Mouse (Mus musculus) neutrophil, adult 65 days (primary cell): Measurements from ENCODE around the gene Cyp2a12. TPM values are rescaled to one million over a fixed set of nuclear protein-coding genes. Genes with fewer than 3 reads are reported as not detected.

ENCODE experiments used
- total RNA-seq: library from RNA; stranded (reverse); gene quantifications from 2 replicates; pipeline ENCODE4 v1.2.4, GENCODE M21; 2023

The Cyp2a12 gene
- not detected in 2 replicates for total RNA-seq

GRCm38 (mm10) chr7:27028789-27029188 lies at the start of gene Cyp2a12:
TSS of gene Cyp2a12 (plus strand) at chr7:27029081.

Other genes with a start within 250 kb of the Cyp2a12 start
- gene Cyp2g1, start 220.2 kb upstream of the Cyp2a12 start, total RNA-seq, result not detected in 2 replicates
- gene Cyp2a5, start 193.8 kb upstream of the Cyp2a12 start, total RNA-seq, result not detected in 2 replicates
- gene Cyp2a22, start 89.7 kb upstream of the Cyp2a12 start, total RNA-seq, result not detected in 2 replicates
- gene Cyp2f2, start 90.8 kb downstream of the Cyp2a12 start, total RNA-seq, result not detected in 2 replicates
- not detected in 2 replicates for gene Cyp2t4, start 124.6 kb downstream of the Cyp2a12 start, total RNA-seq
- gene Egln2, start 137.7 kb downstream of the Cyp2a12 start, total RNA-seq, result 33.3 and 43.6 TPM in 2 replicates
- gene Rab4b, start 149.8 kb downstream of the Cyp2a12 start, total RNA-seq, result 114 TPM in 2 replicates
- gene Gm21983, start 152.0 kb downstream of the Cyp2a12 start, total RNA-seq, result not detected in 2 replicates
- not detected in 2 replicates for gene Mia, start 152.1 kb downstream of the Cyp2a12 start, total RNA-seq
- gene BC024978, start 166.7 kb downstream of the Cyp2a12 start, total RNA-seq, result 0.84 and 3.4 TPM in 2 replicates
- gene Snrpa, start 167.2 kb downstream of the Cyp2a12 start, total RNA-seq, result 32.2 and 32.3 TPM in 2 replicates
- gene Itpkc, start 199.6 kb downstream of the Cyp2a12 start, total RNA-seq, result 16.1 and 23.6 TPM in 2 replicates
- gene Coq8b, start 203.9 kb downstream of the Cyp2a12 start, total RNA-seq, result 23.7 and 25.7 TPM in 2 replicates
- gene Numbl, start 229.4 kb downstream of the Cyp2a12 start, total RNA-seq, result 3.2 and 3.3 TPM in 2 replicates